Mouse (Mus musculus) inflammation-experienced regulatory T-cells, adult 6 months (primary cell): ENCODE measurements around the gene Helz. TPM values are rescaled to one million over a fixed set of nuclear protein-coding genes. Genes with fewer than 3 reads are reported as not detected.

Experiments
- ATAC-seq: one replicate; pipeline ENCODE4 v1.8.0; 2017
- polyA plus RNA-seq, 3 experiments: library from polyadenylated mRNA; unstranded; fragments of 100-300 nt; shearing (Covaris generic); gene quantifications; one replicate each; pipeline ENCODE4 v1.2.1; 2017

Helz gene
- polyA plus RNA-seq, 3 experiments from 2014 or later = 22.5 to 30.6 (median 22.6) TPM

DNA sequence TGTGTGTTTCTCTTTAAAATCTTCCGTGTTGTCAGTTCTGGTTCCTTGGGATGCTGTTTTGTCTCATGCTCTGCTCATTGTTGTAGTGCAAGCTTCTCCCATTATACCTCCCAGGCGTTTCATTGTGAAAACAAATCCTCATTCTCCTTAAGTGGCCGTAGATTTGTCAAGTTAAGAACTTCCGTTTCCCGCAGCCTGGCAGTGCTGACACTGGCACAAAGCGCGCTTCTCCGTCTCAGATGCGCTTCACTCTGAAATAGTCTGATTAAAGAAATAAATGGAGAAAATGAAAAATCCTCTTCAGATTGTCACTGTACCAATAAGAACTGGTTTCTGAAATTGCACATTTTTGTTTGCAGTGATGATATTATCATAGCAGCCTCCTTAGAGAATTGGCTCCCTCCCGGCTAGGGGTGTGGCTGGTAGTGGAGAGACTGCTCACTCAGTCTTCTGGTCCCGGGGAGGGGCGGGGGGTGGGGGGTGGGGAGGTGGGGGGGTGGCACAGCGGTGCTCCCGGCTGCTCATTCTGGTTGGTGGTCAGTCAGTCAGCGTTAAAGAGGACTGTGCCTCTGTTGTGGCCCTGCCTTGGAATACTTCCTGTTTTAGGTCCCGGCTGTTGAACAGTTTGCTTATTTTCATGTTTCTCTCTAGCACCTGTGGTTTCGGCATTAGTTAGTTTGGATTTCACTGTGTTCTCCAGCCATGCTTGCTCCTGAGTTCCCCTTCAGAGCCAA, 128.6 kb downstream of the Helz start:
- no peak for ATAC-seq

DNA sequence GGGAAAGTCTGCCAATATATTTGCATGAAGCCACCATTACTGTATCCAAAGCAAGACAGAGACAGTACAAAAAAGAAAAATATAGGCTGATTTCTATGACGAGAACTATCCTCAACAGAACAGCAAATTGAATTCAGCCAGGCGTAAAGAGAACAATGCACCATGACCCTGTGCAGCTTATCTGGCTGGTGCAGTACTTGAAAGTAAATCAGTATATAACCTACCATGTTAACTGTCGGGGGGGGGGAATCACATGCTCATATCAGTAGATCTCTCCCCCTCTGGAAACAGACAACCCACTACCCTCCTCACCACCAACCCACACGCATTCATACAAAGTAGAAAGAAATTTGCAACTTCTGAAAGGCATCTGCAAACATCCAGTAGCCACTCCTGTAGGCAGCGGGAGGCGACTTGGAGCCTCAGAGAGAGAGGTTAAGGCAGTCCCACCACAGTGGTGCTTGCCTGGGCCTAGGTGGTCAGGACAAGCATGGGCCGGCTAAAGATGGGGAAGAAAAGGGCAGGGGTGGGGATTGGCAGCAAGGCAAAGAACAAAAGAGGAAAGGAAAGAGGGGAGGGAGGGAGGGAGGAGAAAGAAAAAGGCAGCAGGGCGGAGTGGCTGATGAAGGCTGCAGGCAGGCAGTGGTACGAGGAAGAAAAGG, 135.1 kb downstream of the Helz start:
- no peak for ATAC-seq

DNA sequence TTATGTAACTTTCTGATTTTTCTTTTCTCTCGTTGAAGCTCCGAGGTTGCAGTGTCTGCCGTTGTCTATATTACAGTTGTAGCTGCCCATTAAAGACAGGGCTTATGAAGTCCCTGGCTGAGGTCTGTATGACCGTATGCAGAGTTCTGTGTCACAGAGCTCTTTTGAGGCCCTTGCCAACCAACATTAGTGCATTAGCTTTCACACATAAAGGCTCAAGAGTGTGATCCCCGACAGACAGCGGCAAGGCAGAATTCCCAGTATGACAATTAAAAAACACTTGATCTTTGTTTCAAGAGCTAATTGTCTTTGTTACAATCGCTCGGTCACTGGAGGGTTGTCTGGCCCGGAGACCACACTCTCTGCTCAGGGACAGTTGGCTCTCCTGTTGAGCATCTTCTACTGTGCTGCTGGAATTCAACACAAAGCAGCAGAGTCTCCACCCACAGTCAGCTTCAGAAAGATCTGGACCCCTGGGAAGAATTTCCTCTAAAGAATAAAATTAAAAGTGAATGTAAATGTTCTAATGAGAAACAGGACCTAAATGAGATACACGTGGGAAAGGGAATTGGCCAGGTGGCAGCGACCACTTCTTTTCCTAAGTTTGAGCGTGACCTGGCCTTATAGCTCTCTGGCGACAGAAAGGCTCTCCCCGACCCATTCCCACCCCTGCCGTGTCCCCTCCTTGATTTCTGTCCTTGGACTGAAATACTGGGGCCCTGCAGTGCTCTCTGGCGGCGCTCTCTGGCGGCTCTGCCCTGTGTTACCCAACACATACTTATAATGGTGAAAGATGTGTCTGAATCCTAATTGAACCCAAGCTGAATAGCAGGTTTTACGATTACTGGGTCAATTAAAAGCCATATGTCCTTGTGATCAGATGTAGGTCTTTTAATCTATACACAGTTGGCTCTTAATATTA, 136.1 kb downstream of the Helz start:
- no peak for ATAC-seq

DNA sequence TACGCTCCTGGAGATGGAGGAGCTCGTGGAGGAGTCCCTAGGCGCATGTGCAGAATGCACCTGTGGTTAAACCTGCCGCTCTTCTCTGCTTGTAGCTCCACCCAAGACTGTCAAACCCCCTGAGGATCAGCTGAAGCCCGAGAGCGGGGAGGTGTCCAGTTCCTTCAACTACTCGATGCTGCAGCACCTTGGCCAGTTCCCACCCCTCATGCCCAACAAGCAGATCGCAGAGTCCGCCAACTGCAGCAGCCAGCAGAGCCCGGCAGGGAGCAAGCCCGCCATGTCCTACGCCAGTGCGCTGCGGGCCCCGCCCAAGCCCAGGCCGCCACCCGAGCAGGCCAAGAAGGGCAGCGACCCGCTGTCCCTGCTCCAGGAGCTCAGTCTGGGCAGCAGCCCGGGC, 138.6 kb downstream of the Helz start:
- no peak for ATAC-seq

GRCm38 (mm10) chr11:107688480-107688879, 140.8 kb downstream of the Helz start:
- no peak for ATAC-seq

GRCm38 (mm10) chr11:107691569-107691968, 143.8 kb downstream of the Helz start:
- ATAC-seq = no peak

- ATAC-seq = no peak
These were observed 145.6 kb downstream of the Helz start for GRCm38 (mm10) chr11:107693338-107693737.

DNA sequence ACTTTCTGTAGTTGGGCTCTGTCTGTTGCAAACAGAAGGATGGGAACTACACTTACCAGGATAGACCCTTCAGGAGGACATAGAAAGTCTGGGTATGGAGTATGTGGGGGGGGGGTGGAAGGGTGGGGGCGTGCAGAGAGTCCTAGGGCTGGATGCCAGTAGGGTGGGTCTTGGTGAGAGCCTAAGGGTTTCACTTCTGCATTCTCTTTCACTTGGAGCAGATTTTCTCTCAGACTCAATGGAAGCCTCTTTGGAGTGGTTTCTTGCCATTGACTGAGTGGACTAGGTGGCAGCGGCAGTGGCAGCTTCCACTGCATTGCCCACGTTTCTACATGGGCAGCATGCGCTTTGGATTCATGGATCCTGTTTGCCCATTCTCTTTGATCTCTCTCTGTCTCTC, 152.2 kb downstream of the Helz start:
- ATAC-seq = no peak

DNA sequence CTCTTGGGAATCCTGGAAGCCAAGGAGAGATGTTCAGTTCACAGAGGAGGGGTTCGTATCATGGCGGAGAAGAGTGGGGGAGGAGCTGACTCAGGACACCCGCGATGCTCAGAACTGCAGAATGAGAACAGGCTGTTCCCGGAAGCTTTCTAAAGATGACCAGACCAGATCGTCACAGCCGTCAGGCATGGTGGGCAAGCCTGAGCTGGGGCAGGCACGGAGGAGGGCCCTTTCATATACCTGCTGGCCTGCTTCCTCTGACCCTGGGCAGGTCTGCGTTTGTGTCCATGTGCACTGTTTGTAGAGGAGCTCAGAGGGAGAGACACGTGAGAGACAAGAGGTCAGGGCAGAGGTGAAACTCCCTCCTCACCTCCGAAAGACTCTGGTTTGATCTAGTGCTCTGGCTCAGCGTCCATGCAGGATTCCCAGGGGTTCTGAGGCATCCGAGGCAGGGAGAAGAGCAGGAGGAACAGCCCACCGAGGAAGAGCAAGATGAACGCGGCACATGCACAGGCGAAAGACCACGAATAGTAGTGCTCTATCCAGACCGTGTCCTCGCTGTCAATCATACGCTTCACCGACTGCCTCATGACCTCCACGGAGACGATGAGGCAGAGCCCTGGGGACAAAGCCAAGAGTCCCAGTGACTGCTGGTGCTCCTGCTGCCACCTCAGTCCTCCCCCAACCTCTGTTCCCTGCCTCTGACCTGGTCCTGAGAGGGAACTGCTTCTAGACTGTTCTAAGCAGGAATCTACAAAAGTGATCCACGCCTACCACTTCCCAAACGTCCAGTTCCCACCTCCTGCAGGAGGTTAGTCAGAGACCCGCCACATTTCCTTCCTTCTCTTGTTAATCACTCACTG, 155.8 kb downstream of the Helz start:
- ATAC-seq = no peak

- ATAC-seq = no peak
These were observed 157.3 kb downstream of the Helz start for GRCm38 (mm10) chr11:107705060-107705459.

DNA sequence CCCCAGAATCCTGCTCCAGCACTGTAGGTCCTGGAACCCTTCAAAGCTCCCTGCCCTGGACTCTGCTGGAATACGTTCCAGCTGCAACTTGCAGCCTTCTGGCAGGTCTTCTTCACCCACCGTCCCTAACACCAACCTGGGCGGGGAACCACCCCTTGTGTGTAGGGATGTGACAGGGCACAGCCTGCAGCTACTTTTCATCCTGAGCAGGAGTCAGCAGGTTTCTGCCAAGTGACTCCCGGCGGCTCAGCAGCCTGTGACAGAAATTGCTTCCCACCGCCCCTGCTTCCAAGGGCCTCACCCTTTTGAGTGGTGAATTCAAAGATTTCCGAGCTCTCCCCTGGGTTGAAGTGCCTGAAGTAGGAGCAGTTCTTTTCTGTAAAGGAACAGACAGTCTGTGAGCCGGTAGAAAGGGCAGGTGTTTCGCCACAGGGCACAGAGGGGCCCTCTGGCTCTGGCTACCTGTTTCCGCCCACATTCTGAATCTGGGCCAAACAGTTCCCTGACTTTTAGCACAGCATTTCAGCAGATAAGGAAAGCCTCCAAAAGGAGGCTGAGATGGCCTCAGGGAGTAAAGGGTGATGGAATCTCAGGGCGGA, 157.8 kb downstream of the Helz start:
- ATAC-seq = no peak

- no peak for ATAC-seq
These were observed 160.3 kb downstream of the Helz start for GRCm38 (mm10) chr11:107707897-107708610.

DNA sequence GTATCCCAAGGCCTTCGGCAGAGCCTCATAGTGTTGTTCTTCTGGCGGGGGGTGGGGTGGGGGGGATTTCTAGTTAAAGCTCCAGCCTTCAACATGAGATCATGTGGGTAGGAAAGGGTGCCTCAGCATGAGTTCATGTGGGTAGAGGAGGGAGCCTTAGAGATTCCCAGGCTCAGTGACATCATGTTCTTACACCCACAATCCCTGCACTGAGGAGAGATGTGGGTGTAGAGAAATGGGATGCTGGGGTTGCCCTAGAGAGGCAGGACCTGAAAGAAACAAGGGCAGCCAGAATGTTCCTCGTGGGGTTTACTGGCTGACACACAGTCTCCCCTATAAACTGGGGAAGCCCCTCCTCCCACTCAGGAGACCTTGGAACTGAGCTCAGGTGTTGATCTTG, 162.6 kb downstream of the Helz start:
- ATAC-seq = no peak

GRCm38 (mm10) chr11:107714368-107714767, 166.6 kb downstream of the Helz start:
- no peak for ATAC-seq

GRCm38 (mm10) chr11:107716332-107716938, 168.7 kb downstream of the Helz start, which contains the start of gene Cacng1:
Cacng1 (minus strand) TSS chr11:107716522.
- ATAC-seq = no peak

DNA sequence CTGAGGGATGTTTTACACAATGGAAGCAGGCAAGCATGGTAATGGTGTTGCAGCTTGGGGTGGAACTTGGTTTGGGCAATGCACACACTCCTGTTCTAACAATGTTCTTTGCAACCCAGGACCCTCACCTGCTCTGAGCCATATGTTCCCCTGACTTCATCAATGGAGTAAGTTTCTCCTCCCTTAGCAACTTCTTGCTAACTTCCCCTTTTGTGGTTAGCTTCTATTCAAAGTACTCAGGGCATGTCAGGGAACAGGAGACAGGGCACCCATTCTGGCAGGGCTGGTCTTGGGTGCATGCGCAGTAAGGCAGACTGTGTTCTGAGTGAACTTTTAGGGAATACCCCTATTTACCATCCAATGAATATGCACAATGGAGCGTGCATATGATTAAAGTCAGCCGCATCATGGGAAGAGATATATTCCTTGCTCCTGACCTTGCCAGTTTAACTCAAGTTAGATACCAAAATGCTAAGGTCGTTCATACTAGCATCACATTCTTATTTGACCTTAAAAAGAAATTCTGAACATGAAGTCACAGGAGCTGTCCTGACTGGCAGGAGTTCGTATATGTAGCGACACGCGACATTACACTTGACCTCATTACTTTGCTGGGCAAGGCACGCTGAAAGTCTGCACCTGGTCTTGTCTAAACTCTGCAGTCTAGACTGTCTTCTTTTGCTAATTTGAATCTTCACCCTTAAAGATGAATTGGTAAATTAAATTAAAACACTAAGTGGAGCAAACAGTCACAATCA, 172.7 kb downstream of the Helz start:
- ATAC-seq = no peak

DNA sequence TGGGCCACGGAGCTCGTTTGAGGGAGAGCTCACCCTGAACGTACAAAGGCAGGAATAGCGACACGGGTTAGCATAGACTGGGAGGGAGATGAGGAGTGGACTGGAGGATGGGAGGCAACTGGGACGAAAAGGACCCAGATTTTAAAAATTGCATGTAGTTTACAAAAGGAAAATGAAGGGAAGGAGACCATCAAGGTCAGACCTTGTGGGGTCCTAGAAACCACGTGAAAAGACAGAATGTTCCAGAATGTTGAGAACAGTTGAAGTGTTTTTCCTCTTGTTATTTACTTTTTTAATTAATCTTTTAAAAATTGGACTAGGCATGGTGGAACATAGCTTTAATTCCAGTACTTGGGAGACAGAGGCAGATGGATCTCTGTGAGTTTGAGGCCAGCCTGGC, 173.3 kb downstream of the Helz start:
- ATAC-seq = no peak

- ATAC-seq = no peak
These were observed 176.9 kb downstream of the Helz start for GRCm38 (mm10) chr11:107724603-107725002.

DNA sequence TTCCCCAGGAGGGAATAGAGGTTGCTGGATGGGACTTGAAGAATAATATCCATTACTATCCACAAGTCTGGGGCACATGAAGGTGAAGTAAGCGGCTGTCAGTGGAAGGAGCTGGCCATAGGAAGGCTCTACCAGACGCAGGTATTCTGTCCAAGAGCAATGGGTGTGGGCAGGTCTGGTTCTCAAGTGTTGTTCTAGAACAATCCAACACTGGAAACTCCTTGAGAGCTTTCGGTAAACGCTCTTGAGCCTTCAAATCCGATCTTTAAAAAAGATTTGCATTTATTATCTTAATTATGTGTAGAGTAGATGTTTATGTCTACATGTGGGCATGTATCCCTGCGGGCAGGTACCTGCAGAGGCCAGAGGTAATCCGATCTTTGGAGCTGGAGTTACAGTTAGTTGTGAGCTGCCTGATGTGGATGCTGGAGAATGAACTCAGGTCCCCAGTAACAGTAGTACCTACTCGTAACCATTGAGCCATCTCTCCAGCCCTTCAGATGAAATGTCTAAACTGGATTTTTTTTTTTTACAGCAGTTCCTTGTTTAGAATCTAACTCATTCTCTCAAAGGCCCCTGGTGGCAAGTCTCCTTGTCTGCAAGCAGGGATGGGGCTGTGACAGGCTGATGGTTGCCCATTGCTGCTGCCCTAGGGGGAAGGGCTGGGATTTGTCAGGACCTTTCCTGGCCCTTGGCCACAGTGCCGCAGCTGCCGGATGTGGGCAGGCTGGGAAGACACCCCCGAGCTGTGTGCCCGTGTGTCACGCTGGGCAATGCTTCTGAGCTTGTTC, 180.5 kb downstream of the Helz start:
- ATAC-seq = no peak
